Mouse (Mus musculus) left cerebral cortex, adult 2 months (tissue): ENCODE results near the gene Tent5c. TPM values are rescaled to one million over a fixed set of nuclear protein-coding genes. Genes with fewer than 3 reads are reported as not detected.

Experiments
- DNase-seq, 2 experiments: peaks; one replicate each; pipeline ENCODE4 v3.0.0; 2021 to 2022; ENCODE audit warnings: low spot score in 2 of 2, mixed read lengths in 1 of 2; ENCODE audit errors: extremely low spot score in 1 of 2
- H3K27ac ChIP-seq: fragments of 200-600 bp; 2 replicates; pipeline ENCODE4 v1.8.1; 2022
- H3K4me3 ChIP-seq: fragments of 200-600 bp; 2 replicates; pipeline ENCODE4 v1.8.1; 2022
- CTCF ChIP-seq: fragments of 200-600 bp; IDR thresholded peaks from 2 replicates; pipeline ENCODE4 v1.8.1; 2022; ENCODE audit warnings: antibody characterized with exemption, mild to moderate bottlenecking, moderate library complexity
- intact Hi-C: fragments of 180-260 bp; cut with DNase I; formaldehyde crosslinking; loops from one replicate; pipeline ENCODE4 v1.15.1; 2025
- total RNA-seq, 2 experiments: library from RNA; stranded (reverse); gene quantifications; 2 replicates each; pipeline ENCODE4 v1.2.3; 2021

The Tent5c gene
- total RNA-seq, 2 experiments from 2014 or later, result 2.2 to 2.4 TPM

DNA sequence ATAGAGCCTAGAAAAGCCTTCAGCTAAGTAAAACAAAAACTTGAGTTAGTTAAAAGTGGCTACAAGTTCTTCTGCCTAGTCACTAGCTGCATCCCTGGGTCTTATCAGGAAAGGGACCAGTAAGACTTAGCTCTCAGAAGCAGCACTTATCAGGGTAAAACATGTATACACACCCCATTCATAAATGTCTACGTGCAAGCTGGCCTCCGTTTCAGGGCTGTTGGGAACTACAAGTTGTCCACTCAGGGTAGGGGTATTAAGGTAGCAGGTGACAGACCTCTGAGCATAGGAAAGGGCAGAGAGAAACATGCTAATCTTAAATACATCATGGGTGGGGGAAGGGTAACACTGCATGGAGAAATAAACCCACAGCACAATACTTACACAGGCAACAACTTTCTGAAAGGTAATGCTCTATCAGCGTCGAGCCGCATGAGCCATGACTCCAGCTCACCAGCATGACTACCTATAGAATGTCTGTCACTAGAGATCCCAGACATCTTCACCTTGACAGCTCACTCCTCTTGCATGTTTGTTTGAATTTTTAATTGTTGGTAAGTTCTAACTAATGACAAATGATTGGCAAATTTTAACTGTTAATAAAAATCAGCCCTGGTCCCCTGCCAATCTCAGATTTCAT is 6.0 kb downstream of the Tent5c start:
- Histone ChIP-seq H3K27ac (no peak overlapping the region), H3K4me3 (no peak overlapping the region)
- intact Hi-C loops, result no loop called here
- DNase-seq, result no peak
- no peak for TF ChIP-seq CTCF

DNA sequence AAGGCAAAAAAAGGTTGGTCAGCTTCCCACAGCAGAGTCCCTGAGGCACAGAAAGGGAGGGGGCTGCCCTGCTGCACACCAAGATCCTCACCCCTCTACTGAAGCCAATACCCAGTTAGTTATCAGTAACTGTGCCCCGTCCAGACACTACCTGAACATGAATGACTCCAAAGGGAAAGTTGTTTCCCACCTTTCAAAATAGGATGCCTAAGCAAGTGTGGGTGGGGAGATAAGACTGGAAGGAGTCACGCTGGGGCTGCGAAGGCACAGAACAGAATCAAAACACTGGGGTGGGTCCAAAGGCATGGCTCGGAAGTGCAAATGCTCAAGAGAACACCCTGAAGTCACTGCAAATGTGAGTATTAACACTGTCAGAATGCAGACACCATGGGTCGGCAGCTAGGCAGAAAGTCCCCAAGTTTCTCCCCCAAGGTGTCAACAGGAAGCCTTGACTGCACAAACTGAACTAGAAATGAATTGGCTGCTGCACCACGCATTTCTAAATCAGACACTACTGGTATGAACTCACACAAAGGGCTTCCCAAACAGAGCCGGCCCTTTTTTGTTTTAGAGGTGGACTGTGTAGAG is 6.7 kb downstream of the Tent5c start:
- H3K27ac ChIP-seq, result no peak overlapping the region
- intact Hi-C loops, result no loop called here
- no peak for TF ChIP-seq CTCF

GRCm38 (mm10) chr3:100480251-100481005 is 8.7 kb downstream of the Tent5c start:
- intact Hi-C loops, result no loop called here
- no peak for TF ChIP-seq CTCF
- no peak for DNase-seq
- Histone ChIP-seq H3K27ac (no peak overlapping the region), H3K4me3 (no peak overlapping the region)

More for the DNA sequence above, 6.7 kb downstream of the Tent5c start:
- H3K4me3 ChIP-seq, result no peak overlapping the region
- DNase-seq, result no peak

- intact Hi-C loops, result no loop called here
- Histone ChIP-seq H3K4me3 (no peak overlapping the region), H3K27ac (no peak overlapping the region)
- DNase-seq, result no peak
- no peak for TF ChIP-seq CTCF
Measured at GRCm38 (mm10) chr3:100474950-100475472, 14.1 kb downstream of the Tent5c start.

DNA sequence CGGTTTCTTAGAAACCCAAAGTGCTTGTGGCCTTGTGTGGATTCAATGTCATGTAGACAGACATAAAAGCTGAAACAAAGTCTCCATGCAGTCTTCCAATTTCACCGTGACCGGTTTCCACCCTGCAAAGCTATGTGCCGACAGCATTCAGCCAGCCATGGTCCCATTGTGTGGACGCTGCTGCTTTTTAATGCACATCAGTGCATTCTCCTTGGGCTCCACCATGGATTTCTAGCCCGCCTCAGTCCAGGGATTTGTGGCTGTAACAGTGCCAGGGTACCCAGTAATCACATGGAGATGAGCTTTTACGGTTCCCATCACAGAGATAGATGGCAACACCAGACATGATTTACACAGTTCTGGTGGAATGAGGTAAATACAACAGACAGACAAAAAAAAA is 14.6 kb downstream of the Tent5c start:
- H3K4me3 ChIP-seq, result no peak overlapping the region
- TF ChIP-seq CTCF, result no peak
- intact Hi-C loops, result no loop called here
- DNase-seq, result no peak
- no peak overlapping the region for H3K27ac ChIP-seq

GRCm38 (mm10) chr3:100473146-100473545 is 16.0 kb downstream of the Tent5c start:
- no peak overlapping the region for H3K27ac ChIP-seq
- no peak overlapping the region for H3K4me3 ChIP-seq
- no peak for TF ChIP-seq CTCF
- intact Hi-C loops, result no loop called here
- no peak for DNase-seq

GRCm38 (mm10) chr3:100470902-100471301 is 18.2 kb downstream of the Tent5c start:
- TF ChIP-seq CTCF, result no peak
- intact Hi-C loops, result loop anchor here (2.0 kb wide), 1 partner anchor 14 kb away; no protein-coding TSS in a partner anchor
- H3K4me3 ChIP-seq, result no peak overlapping the region
- H3K27ac ChIP-seq, result no peak overlapping the region
- DNase-seq, result no peak

DNA sequence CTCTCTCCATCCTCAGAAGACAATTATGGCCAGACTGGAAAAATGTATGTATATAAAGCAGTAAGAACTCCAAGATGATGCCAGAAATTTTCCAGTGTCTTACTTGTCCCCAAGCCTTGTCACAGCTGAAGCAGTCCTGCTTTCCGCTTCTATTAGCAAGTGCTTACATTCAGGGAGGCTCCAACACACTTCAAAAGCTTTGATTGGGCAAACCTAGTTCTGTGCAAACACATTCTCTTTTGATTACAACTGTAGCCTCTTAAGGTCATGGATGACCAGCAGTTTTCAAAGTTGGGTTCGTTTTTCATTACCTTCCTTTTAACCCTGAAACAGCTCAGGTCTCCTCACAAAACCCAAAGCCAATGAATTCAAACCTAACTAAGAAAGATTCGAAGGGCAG is 19.0 kb downstream of the Tent5c start:
- TF ChIP-seq CTCF, result no peak
- Histone ChIP-seq H3K4me3 (no peak overlapping the region), H3K27ac (no peak overlapping the region)
- intact Hi-C loops, result loop anchor here (2.0 kb wide), 1 partner anchor 13 kb away; no protein-coding TSS in a partner anchor
- no peak for DNase-seq

- no peak for TF ChIP-seq CTCF
- intact Hi-C loops, result no loop called here
- Histone ChIP-seq H3K4me3 (no peak overlapping the region), H3K27ac (no peak overlapping the region)
- no peak for DNase-seq
Measured at GRCm38 (mm10) chr3:100466551-100466950, 22.6 kb downstream of the Tent5c start.

DNA sequence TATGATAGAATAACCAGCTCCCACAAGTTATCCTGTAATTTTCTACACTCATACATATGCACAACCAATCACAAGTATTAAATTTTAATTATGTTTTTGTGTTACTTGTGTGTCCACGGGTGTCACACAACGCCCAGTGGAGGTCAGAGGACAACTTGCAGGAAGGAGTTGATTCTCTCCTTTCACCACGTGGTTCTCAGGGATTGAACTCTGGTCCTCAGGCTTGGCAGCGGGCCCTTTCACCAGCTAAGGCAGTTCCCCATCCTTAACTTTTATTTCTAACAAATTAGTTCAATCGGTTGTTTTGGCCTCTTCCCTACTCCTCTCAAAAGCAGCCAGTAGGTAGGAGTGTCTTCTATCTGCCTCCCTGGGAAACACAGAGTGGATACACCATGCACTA is 24.5 kb downstream of the Tent5c start:
- Histone ChIP-seq H3K27ac (no peak overlapping the region), H3K4me3 (no peak overlapping the region)
- no peak for DNase-seq
- intact Hi-C loops, result no loop called here
- TF ChIP-seq CTCF, result no peak

DNA sequence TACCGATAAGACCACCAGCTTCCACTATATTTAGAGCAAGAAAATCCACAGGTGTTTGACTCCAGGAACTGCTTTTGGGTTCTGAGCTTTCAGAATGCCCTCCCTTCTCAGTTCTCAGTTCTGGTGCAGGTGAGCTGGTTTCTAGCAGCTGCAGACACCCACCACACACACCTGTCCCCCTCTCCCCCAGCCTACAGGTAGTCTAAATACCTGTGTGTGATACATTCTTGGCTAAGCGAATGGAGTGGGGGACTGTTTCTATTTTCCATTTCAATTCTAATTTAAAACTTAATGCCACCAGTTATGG is 25.2 kb downstream of the Tent5c start:
- no peak overlapping the region for H3K27ac ChIP-seq
- intact Hi-C loops, result no loop called here
- no peak for TF ChIP-seq CTCF
- no peak for DNase-seq
- no peak overlapping the region for H3K4me3 ChIP-seq

DNA sequence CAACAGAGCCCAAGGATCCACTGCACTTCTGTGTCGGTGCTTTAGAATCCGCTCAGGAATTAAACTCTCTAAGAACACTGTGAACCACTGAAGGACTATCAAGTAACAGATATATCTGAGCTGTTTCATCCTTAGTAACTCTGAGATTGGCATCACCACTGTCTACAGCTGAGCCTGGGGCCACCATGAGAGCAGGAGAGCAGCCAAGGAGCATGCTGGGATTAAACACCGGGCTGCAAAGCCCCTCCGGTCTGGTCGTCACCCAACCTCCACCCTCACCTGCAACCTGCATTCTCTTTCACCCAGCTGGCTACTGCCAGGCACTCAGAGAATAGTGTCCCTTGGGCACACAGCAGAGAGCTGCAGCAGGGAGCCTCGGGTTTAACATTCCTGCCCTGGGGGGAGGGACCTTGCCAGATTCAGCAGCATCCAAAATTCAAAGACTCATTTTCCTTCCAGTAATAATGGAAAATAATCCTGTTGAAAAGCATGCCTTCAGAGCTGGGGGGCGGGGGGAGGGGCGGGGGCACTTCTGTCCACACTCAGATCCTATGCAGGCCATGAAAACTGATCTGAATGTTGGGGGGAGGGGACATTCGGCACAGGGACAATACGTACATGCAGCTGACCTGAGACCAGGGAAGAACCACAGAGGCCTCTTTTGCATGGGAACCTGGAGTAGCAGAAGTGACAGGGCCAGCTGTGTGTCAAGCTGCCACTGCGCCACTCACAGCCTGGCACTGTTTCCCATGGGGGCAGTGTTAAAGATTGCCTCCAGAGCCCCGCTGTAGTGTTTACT is 25.8 kb downstream of the Tent5c start:
- no peak overlapping the region for H3K27ac ChIP-seq

More for the DNA sequence above, 25.8 kb downstream of the Tent5c start:
- intact Hi-C loops, result no loop called here
- no peak for DNase-seq
- TF ChIP-seq CTCF, result no peak
- H3K4me3 ChIP-seq, result no peak overlapping the region
